Mouse (Mus musculus) megakaryocyte progenitor cell, adult 5-6 weeks (primary cell): ENCODE results near the gene Prnd. TPM values are rescaled to one million over a fixed set of nuclear protein-coding genes. Genes with fewer than 3 reads are reported as not detected.

Experiments
- ATAC-seq: replicated peaks from 2 replicates; pipeline ENCODE4 v1.8.0; 2016; ENCODE audit warnings: mild to moderate bottlenecking, moderate TSS enrichment, inconsistent platforms; ENCODE audit not compliant: poor library complexity
- total RNA-seq, 2 experiments: library from RNA; stranded (forward) in 1 of 2; stranded (reverse) in 1 of 2; fragments of 157-497, 149-512 nt in 1 of 2; fragments of 200-1000 nt in 1 of 2; gene quantifications; 2 replicates each; pipeline versions ENCODE4 v1.2.3 to v1.2.4; 2015 to 2017

Gene Prnd
- total RNA-seq, 2 experiments from 2014 or later: not detected

DNA sequence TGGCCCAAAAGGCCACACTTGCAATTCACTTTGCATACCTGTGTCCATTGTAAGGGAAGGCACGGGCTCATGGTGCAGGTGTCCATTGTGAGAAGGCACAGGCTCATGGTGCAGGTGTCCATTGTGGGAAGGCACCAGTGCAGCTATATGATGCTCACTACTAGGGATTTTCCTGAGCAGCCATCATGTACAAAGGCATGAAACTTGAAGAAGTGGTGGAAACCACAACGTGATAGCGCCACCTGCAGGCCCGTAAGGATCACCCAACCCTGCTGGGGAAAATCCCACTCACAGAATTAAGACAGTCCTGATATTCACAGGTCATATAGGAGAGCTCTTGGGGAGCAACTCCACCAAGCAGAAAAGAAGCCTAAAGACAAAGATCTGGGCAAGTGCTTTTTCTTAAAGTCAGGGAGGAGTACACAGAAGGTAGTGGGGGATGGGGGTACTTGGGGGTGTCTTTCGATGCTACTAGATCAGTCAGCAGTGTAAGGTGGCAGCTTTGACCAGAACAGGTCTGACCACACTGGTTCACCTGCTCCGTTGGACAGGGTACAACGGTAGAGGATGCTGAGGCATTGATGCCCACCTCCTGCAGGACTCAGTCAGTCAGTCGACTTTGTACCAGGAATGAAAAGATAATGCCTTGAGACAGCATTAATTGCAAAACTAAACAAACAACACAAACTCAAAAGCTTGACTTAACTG, 11.1 kb upstream of the Prnd start:
- ATAC-seq: peak; percentile 68

DNA sequence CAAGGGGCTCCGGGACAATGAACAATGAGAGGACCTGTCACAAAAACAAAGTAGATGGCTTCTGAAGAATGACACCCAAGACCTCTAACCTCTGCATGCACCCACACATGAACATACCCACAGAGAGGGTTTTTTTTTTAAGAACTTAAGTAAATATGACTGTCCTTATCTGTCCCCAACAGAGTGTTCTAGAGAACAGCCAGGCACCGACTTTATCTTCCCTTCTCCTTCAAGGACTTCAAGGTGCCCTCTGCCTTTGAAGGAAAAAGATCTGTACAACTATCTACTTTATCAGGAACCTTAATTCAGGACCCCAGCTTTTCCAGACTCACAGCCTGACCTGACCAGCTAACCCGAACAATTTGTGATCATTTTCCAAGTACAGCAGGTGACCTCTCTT, 10.2 kb upstream of the Prnd start:
- ATAC-seq: peak; percentile 19; the same call in 1 of the 2 replicates

DNA sequence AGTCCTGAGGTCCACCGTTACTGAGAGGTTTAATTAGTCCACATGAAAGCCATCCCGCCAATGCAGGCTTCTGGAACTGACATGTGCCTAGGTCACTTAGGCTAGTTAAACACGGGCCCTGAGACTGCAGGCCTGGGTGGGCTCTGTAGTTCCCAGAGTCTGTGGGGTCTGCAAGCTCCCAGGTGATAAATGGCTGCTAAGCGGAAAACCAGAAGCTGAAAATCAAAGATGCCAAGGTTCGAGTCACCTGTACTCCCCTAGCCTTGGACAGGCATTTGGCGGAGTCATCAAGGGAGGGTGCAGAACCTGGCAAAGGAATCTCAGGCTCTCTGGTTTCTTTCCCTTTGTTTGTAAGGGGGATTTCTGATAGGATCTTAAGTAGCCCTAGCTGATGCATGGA, 9.2 kb upstream of the Prnd start:
- no peak for ATAC-seq

GRCm38 (mm10) chr2:131944370-131944769, 6.3 kb upstream of the Prnd start:
- ATAC-seq: no peak

DNA sequence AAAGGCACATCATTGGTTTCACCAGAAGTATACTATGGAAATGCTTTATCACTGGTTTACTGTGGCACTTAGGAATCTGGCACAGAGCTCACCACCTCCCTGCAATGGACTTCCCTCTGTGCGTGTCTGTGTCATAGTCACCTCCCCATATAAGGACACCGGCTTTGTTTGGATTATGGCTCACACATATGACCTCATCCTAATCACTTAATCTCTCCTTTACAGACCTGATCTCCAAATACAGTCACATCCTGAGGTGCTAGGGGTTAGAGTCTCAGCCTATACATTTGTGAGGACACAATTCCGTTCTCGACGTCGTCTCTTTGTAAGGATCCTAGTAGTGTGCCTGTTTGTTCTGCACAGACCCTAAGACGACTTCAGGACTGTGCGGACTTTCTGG, 5.4 kb upstream of the Prnd start:
- no peak for ATAC-seq

DNA sequence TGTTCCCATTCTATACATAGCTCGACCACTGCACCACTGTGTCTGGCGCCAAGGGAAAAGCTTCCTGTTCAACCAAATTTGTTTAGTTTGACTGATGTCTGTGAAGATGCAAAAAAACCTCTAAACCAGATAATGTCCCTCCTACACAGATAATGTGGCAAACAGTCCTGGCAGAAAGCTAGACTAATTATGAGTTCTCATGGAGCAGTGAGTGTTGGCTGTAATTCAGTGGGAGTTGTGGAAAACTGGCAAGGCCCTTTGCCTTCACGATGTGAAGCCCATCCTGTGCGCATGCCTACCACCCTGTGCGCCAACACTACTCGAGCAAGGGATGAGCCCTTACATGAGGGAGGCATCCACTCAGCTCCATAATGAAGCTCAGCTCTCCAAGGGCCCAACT, 4.9 kb upstream of the Prnd start:
- ATAC-seq: no peak

GRCm38 (mm10) chr2:131946351-131946750, 4.3 kb upstream of the Prnd start:
- no peak for ATAC-seq

DNA sequence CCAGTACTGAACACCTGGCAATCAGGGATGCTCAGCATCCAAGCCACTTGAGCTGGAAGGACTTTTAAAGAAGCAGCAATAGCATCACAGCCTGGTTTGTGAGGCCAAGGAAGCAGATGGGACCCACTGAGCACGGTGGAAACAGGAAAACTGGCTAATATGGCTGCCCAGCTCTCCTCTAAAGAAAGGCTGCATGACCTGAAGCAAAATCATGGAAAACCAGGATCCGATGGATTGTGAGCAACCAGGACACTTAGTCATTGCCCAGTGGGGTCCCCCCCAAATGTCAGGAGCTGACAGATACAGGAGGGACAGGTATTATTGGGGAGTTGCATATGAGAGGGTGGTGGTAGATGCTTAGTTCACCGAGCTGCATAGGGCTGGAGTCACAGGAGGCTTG, 2.5 kb upstream of the Prnd start:
- ATAC-seq: no peak

DNA sequence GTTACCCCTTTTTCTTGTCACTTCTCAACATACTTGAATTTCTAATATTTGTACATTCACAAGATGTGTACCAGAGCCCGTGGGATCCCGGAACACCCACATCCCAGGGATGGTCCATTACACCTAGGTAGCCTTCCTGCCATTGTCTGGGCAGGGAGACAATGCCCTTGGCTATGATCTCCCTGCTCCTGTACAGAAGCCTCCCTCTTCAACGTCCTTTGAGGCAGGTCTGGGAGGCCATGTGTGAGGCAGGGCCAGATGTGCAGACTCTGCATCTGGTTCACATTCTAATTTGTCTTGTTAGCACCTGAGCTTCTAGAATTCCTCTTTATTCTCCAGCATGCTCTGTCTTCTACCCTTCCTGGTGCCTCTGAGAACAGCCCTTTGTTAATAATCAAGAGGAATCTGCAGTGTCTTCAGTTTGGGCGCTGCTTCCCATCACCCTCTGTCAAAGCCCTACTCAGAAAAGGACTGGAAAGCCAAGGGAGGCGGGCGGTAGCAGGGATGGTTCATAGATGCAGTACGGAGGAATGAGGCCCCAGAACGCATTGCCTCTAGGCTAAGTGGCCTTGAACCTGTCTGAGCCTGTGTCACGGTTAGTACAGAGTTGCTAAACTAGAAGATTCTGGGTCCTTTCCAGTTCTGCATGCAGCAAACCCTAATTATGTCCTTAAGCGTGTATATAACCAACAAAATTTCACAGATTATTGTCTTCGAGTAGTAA, 1.6 kb upstream of the Prnd start:
- no peak for ATAC-seq

DNA sequence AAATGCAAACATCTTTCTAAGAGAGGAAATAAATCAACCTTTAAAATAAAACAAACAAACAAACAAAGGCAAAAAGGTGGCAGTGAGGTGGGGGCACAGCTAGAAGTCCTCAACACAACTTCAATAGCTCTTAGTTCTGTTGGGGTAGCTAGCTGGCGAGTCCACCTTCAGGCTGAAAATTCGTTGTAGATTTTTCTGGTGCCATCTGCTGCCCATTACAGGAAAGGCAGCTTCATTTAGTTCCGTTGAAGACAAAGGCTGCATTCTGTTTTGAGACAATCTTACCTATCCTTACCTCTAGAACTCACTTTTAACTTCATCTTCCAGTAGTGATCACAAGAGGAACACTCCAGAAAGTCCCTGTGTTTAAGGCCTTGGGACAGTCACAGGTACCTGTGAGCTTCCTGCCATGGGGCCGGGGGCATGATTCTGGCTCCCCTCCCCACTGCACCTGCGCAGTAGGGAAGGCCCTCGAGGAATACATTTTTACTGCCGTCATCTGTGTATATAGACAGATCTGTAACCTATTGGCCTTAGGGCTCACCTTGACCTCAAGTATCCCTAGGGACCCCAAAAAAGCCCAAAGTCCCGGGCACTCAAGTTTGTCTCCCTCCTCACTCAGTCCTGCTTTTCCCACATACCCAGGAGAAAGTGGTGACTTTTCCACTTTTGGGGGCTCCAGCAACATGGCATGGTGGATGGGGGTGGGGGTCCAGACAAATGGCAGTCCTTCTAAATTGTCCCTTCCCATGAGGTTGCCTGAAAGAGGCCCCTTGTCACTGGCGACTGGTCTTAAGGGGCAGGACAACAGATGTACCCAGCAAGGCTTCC, 679 bp upstream of the Prnd start:
- ATAC-seq: peak; percentile 71

DNA sequence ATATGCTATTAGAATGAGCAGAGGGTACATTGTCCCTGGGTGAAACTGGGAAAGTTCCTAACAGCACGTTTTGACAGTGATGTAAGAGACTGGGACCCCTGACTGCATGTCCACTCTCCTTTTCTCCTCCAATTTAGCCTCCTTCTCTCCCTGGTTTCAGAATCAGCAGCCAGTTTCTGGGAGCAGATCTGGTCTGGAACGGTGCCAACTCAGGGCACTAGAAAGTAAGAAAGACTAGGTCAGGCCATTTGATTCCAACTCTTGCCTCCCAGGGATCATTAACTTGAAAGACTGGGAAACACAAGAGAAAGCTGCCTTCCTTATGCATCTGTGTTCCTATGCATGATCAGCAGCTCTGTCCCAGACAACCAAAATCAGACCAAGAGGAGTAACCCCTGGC, 1.8 kb downstream of the Prnd start:
- ATAC-seq: no peak

- ATAC-seq: no peak
Observed at GRCm38 (mm10) chr2:131952961-131953538, 2.4 kb downstream of the Prnd start.

DNA sequence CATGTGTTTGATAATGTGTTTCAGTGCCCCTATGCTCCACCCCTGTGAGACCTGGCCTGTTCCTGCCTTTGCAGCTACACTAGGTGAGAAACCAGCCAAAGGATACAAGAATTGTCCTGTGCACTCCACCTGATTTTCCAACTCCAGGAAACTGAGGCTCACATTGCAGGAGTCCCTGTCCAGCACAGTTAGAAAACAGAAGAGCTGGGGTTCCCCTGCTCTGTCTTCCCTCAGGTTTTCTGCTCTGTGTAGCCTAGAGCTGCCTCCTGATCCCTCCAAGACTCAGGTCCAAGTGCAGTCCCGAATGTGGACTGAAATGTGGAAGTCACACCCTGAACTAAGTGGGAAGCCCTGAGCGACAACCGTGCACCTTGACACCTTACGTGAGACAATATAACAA, 3.0 kb downstream of the Prnd start:
- ATAC-seq: no peak

DNA sequence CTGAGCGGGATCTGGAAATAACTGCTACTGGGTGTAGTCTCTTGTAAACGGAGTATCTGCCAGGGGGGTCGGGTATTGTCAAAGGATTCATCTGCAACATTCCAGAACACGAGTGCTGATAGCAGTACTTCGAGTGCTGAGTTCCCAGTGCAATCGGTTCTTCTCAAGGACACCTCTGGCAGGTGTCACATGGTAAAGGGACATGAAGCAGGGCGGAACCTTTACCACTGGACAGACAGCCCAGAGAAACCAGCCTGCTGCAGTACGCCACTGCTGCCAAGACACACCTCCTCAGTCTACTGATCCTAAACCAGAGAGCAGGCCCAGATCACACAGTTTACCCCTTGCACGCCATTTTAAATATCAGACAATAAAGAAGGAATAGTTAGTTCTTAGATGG, 4.2 kb downstream of the Prnd start:
- peak; percentile 12; the same call in 1 of the 2 replicates for ATAC-seq

GRCm38 (mm10) chr2:131955264-131955663, 4.6 kb downstream of the Prnd start:
- ATAC-seq: peak; percentile 76

DNA sequence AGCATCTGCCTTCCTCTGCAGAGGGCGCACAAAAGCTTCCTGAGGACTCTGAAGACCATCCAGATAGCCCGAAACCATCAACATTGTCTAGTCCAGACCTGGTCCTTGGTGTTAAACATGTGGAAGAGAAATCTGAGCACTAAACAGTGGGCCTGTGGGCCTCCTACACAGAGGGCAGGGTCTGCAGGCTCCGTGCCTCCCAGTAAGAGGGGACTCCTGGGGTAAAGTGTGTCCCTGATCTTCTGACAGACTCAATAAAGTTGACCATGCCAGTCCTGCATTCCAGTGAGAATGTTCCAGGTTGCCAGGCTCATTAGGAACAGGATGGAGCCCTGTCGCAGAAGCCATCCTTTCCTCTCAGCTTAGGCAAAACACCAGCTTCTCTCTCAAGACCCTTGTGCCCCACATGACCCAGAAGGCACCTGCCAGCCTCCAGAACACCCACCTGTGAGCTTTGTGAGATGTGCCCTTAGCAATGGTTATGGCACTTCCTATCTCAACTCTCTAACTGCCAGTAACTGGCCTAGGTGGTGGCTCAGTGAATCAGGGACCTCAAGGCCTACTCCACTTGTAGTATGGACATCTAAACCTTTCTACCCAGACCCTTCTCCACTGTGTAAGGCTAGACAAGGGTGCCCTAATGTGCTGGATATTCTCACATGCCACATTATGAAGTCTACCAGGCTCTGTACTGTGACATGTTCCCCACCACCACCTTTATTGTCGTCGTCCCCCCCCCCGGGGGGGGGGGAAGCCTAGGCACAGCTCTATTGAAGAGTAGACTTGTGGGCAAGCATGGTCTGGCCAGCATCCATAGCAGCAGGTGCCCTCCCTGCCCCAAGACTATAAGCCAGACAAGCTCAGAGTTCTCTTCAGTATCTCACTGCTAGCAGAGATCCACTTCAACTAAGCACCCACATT, 5.9 kb downstream of the Prnd start:
- no peak for ATAC-seq

GRCm38 (mm10) chr2:131957731-131958222, 7.1 kb downstream of the Prnd start:
- peak; percentile 53; the same call in 1 of the 2 replicates for ATAC-seq

GRCm38 (mm10) chr2:131961671-131962070, 11.0 kb downstream of the Prnd start:
- no peak for ATAC-seq

DNA sequence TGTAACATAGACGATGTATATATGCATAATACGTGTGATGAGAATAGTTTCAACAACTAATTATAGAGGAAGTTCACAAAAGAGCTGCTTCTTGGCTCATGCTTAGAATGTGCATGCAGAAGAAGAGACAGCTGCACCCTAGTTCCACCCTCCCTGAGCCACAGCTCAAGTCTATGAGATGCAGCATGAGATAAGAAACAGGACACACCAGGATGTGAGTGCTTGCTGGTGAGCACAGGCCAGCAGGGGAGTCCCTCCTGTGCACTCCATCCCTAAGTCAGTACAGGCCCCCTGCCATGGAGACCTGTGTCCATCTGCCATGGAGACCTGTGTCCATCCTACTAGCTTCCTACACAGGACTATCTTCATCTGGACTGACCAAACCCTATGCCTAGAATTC, 19.9 kb downstream of the Prnd start:
- ATAC-seq: no peak

- ATAC-seq: no peak
Observed at GRCm38 (mm10) chr2:131971098-131971497, 20.4 kb downstream of the Prnd start.
